Mouse (Mus musculus): ENCODE data around the gene Exoc3l2.
A peak's percentile ranks its signal among the peaks of the same experiment; 100 is the strongest.

Gene Exoc3l2

GRCm38 (mm10) chr7:19426888-19427287 lies 36.2 kb upstream of the Exoc3l2 start:
- Histone ChIP-seq H3K4me1 (replicated peaks; ENCODE audit: low read depth, low read length) (peaks cover 58% of the 10 kb centered on the region), H3K9me3 (ENCODE audit: low read length) (no peaks in the 10 kb centered on the region), H3K4me3 (replicated peaks; ENCODE audit: low read length) (peak overlapping the region; percentile 78), H3K36me3 (ENCODE audit: insufficient read depth, low read length) (peaks cover 34% of the 10 kb centered on the region), H3K27me3 (ENCODE audit: insufficient read depth, low read length) (peaks cover 48% of the 10 kb centered on the region)
- TF ChIP-seq POU5F1 (IDR thresholded peaks at IDR 0.05; ENCODE audit: borderline replicate concordance, low read length): no peak
- TF ChIP-seq CTCF (conservative IDR thresholded peaks at IDR 0.05; ENCODE audit: low read length): no peak
- TF ChIP-seq NANOG (IDR thresholded peaks at IDR 0.05; ENCODE audit: borderline replicate concordance, low read length): no peak

GRCm38 (mm10) chr7:19427999-19428650 lies 35.0 kb upstream of the Exoc3l2 start:
- peaks cover 59% of the 10 kb centered on the region for H3K4me1 ChIP-seq (replicated peaks; ENCODE audit: low read depth, low read length)
- TF ChIP-seq NANOG (IDR thresholded peaks at IDR 0.05; ENCODE audit: borderline replicate concordance, low read length) (no peak), POU5F1 (IDR thresholded peaks at IDR 0.05; ENCODE audit: borderline replicate concordance, low read length) (no peak), CTCF (conservative IDR thresholded peaks at IDR 0.05; ENCODE audit: low read length) (no peak)
- peak overlapping the region; percentile 74 for H3K4me3 ChIP-seq (replicated peaks; ENCODE audit: low read length)
- peaks cover 5% of the 10 kb centered on the region for H3K9me3 ChIP-seq (ENCODE audit: low read length)
- peaks cover 46% of the 10 kb centered on the region for H3K36me3 ChIP-seq (ENCODE audit: insufficient read depth, low read length)
- peaks cover 36% of the 10 kb centered on the region for H3K27me3 ChIP-seq (ENCODE audit: insufficient read depth, low read length)

GRCm38 (mm10) chr7:19429726-19430125 lies 33.4 kb upstream of the Exoc3l2 start:
- no peak for TF ChIP-seq NANOG (IDR thresholded peaks at IDR 0.05; ENCODE audit: borderline replicate concordance, low read length)
- TF ChIP-seq CTCF (conservative IDR thresholded peaks at IDR 0.05; ENCODE audit: low read length): no peak
- TF ChIP-seq POU5F1 (IDR thresholded peaks at IDR 0.05; ENCODE audit: borderline replicate concordance, low read length): no peak
- H3K4me1 ChIP-seq (replicated peaks; ENCODE audit: low read depth, low read length): peaks cover 73% of the 10 kb centered on the region
- peaks cover 5% of the 10 kb centered on the region for H3K9me3 ChIP-seq (ENCODE audit: low read length)
- peaks cover 61% of the 10 kb centered on the region for H3K36me3 ChIP-seq (ENCODE audit: insufficient read depth, low read length)
- peaks cover 22% of the 10 kb centered on the region for H3K27me3 ChIP-seq (ENCODE audit: insufficient read depth, low read length)
- peak overlapping the region; percentile 74 for H3K4me3 ChIP-seq (replicated peaks; ENCODE audit: low read length)

GRCm38 (mm10) chr7:19430402-19430801 lies 32.7 kb upstream of the Exoc3l2 start:
- TF ChIP-seq POU5F1 (IDR thresholded peaks at IDR 0.05; ENCODE audit: borderline replicate concordance, low read length) (no peak), CTCF (conservative IDR thresholded peaks at IDR 0.05; ENCODE audit: low read length) (no peak), NANOG (IDR thresholded peaks at IDR 0.05; ENCODE audit: borderline replicate concordance, low read length) (no peak)
- Histone ChIP-seq H3K36me3 (ENCODE audit: insufficient read depth, low read length) (peaks cover 59% of the 10 kb centered on the region), H3K9me3 (ENCODE audit: low read length) (peaks cover 8% of the 10 kb centered on the region), H3K27me3 (ENCODE audit: insufficient read depth, low read length) (peaks cover 15% of the 10 kb centered on the region), H3K4me1 (replicated peaks; ENCODE audit: low read depth, low read length) (peaks cover 68% of the 10 kb centered on the region), H3K4me3 (replicated peaks; ENCODE audit: low read length) (no peak overlapping the region)

GRCm38 (mm10) chr7:19432475-19432874 lies 30.7 kb upstream of the Exoc3l2 start:
- peaks cover 10% of the 10 kb centered on the region for H3K27me3 ChIP-seq (ENCODE audit: insufficient read depth, low read length)
- peaks cover 10% of the 10 kb centered on the region for H3K9me3 ChIP-seq (ENCODE audit: low read length)
- H3K4me1 ChIP-seq (replicated peaks; ENCODE audit: low read depth, low read length): peaks cover 66% of the 10 kb centered on the region
- H3K4me3 ChIP-seq (replicated peaks; ENCODE audit: low read length): no peak overlapping the region
- TF ChIP-seq CTCF (conservative IDR thresholded peaks at IDR 0.05; ENCODE audit: low read length): peak; percentile 73
- TF ChIP-seq POU5F1 (IDR thresholded peaks at IDR 0.05; ENCODE audit: borderline replicate concordance, low read length): no peak
- H3K36me3 ChIP-seq (ENCODE audit: insufficient read depth, low read length): peaks cover 75% of the 10 kb centered on the region

- Histone ChIP-seq H3K9me3 (ENCODE audit: low read length) (peaks cover 10% of the 10 kb centered on the region), H3K4me3 (replicated peaks; ENCODE audit: low read length) (no peak overlapping the region), H3K36me3 (ENCODE audit: insufficient read depth, low read length) (peaks cover 76% of the 10 kb centered on the region), H3K27me3 (ENCODE audit: insufficient read depth, low read length) (no peaks in the 10 kb centered on the region), H3K4me1 (replicated peaks; ENCODE audit: low read depth, low read length) (peaks cover 37% of the 10 kb centered on the region)
- TF ChIP-seq CTCF (conservative IDR thresholded peaks at IDR 0.05; ENCODE audit: low read length): no peak
- TF ChIP-seq NANOG (IDR thresholded peaks at IDR 0.05; ENCODE audit: borderline replicate concordance, low read length): no peak
- no peak for TF ChIP-seq POU5F1 (IDR thresholded peaks at IDR 0.05; ENCODE audit: borderline replicate concordance, low read length)
These were observed 26.9 kb upstream of the Exoc3l2 start for GRCm38 (mm10) chr7:19436276-19436675.

GRCm38 (mm10) chr7:19437048-19437447 lies 26.1 kb upstream of the Exoc3l2 start:
- peaks cover 75% of the 10 kb centered on the region for H3K36me3 ChIP-seq (ENCODE audit: insufficient read depth, low read length)
- no peak overlapping the region for H3K4me3 ChIP-seq (replicated peaks; ENCODE audit: low read length)
- TF ChIP-seq POU5F1 (IDR thresholded peaks at IDR 0.05; ENCODE audit: borderline replicate concordance, low read length) (no peak), CTCF (conservative IDR thresholded peaks at IDR 0.05; ENCODE audit: low read length) (no peak), NANOG (IDR thresholded peaks at IDR 0.05; ENCODE audit: borderline replicate concordance, low read length) (no peak)
- H3K9me3 ChIP-seq (ENCODE audit: low read length): peaks cover 10% of the 10 kb centered on the region
- peaks cover 37% of the 10 kb centered on the region for H3K4me1 ChIP-seq (replicated peaks; ENCODE audit: low read depth, low read length)
- no peaks in the 10 kb centered on the region for H3K27me3 ChIP-seq (ENCODE audit: insufficient read depth, low read length)

GRCm38 (mm10) chr7:19441448-19442091 lies 21.6 kb upstream of the Exoc3l2 start:
- Histone ChIP-seq H3K27me3 (ENCODE audit: insufficient read depth, low read length) (no peaks in the 10 kb centered on the region), H3K36me3 (ENCODE audit: insufficient read depth, low read length) (peaks cover 71% of the 10 kb centered on the region), H3K4me3 (replicated peaks; ENCODE audit: low read length) (no peak overlapping the region), H3K4me1 (replicated peaks; ENCODE audit: low read depth, low read length) (peaks cover 17% of the 10 kb centered on the region), H3K9me3 (ENCODE audit: low read length) (no peaks in the 10 kb centered on the region)
- TF ChIP-seq NANOG (IDR thresholded peaks at IDR 0.05; ENCODE audit: borderline replicate concordance, low read length) (no peak), POU5F1 (IDR thresholded peaks at IDR 0.05; ENCODE audit: borderline replicate concordance, low read length) (no peak), CTCF (conservative IDR thresholded peaks at IDR 0.05; ENCODE audit: low read length) (no peak)

All from E14TG2a.4 (cell line).